In genomic region chr2:85106941-85107340, GRCm38 (mm10) we compare ENCODE assay signal across 18 mouse cellular contexts. TPM values are rescaled to one million over a fixed set of nuclear protein-coding genes. Genes with fewer than 3 reads are reported as not detected.
DNase-seq lines count a peak whose midpoint lies in the region; ATAC-seq and TF ChIP-seq lines count a peak whose summit lies in the region.
"Had no signal": no experiment of that assay in that cellular context is flagged by ENCODE, and none has a peak within 500 bp of the region (broad histone marks: within the 10 kb centered on the region; RNA-seq: fewer than 3 reads in every experiment).

No protein-coding gene starts in this region.

- H3K4me1 ChIP-seq in kidney, embryonic 16.5 days (ENCODE audit: insufficient read depth, low read length) = peaks cover 11% of the 10 kb centered on the region; the same call in 1 of the 2 replicates
- H3K4me1 ChIP-seq in intestine, embryonic 14.5 days (replicated peaks; ENCODE audit: control insufficient read depth, insufficient read depth, low read length) = peaks cover 9% of the 10 kb centered on the region; the same call in 1 of the 2 replicates
- H3K4me1 ChIP-seq in lung, embryonic 16.5 days (replicated peaks; ENCODE audit: control insufficient read depth, insufficient read depth, low read length) = peaks cover 17% of the 10 kb centered on the region
- peaks cover 22% of the 10 kb centered on the region for H3K4me1 ChIP-seq in small intestine, adult 2 months (ENCODE audit: control insufficient read depth, insufficient read depth, insufficient read length, low read length)
- peaks cover 6% of the 10 kb centered on the region; the same call in 1 of the 2 replicates for H3K4me1 ChIP-seq in neural tube, embryonic 15.5 days
- H3K4me1 ChIP-seq: embryonic facial prominence, embryonic 13.5 days; hindbrain, embryonic 10.5 days; limb, embryonic 10.5 days; liver, embryonic 13.5 days had no signal

- no peak for TF ChIP-seq POLR2A in small intestine, adult 2 months (IDR thresholded peaks at IDR 0.05; ENCODE audit: low read depth, low read length)

- no peak overlapping the region for H3K4me3 ChIP-seq in kidney, embryonic 16.5 days (ENCODE audit: low read length)
- no peak overlapping the region for H3K4me3 ChIP-seq in intestine, embryonic 14.5 days (ENCODE audit: low read depth, low read length)
- H3K4me3 ChIP-seq in lung, embryonic 16.5 days (ENCODE audit: low read length) = no peak overlapping the region
- no peak overlapping the region for H3K4me3 ChIP-seq in small intestine, adult 2 months (ENCODE audit: low read depth, low read length)
- no peak overlapping the region for H3K4me3 ChIP-seq in neural tube, embryonic 15.5 days (replicated peaks)
- H3K4me3 ChIP-seq: embryonic facial prominence, embryonic 13.5 days; hindbrain, embryonic 10.5 days; left cerebral cortex, adult 2 months; limb, embryonic 10.5 days; liver, embryonic 13.5 days had no signal

- ATAC-seq in kidney, embryonic 16.5 days (ENCODE audit: low FRiP score, low TSS enrichment) = peak; percentile 47
- ATAC-seq in intestine, embryonic 14.5 days (replicated peaks; ENCODE audit: low FRiP score, low TSS enrichment, low read depth) = peak; percentile 90
- no peak; the same call in 1 of the 2 replicates for ATAC-seq in lung, embryonic 16.5 days (ENCODE audit: low read depth)
- ATAC-seq in neural tube, embryonic 15.5 days (ENCODE audit: low FRiP score) = no peak

- 56% methylated on average over 4 of the region's 4 CpGs for WGBS in kidney, embryonic 16.5 days
- 59% methylated on average over 4 of the region's 4 CpGs for WGBS in intestine, embryonic 14.5 days
- 45% methylated on average over 4 of the region's 4 CpGs for WGBS in lung, embryonic 16.5 days
- 25% methylated on average over 4 of the region's 4 CpGs for WGBS in small intestine, adult 2 months
- 81% methylated on average over 4 of the region's 4 CpGs for WGBS in neural tube, embryonic 15.5 days

- H3K4me2 ChIP-seq in kidney, embryonic 16.5 days (replicated peaks; ENCODE audit: low read depth, low read length) = no peak overlapping the region
- no peak overlapping the region for H3K4me2 ChIP-seq in intestine, embryonic 14.5 days (ENCODE audit: low read length)
- no peak overlapping the region for H3K4me2 ChIP-seq in lung, embryonic 16.5 days (ENCODE audit: low read depth, low read length)
- H3K4me2 ChIP-seq in neural tube, embryonic 15.5 days = no peak overlapping the region
- H3K4me2 ChIP-seq: embryonic facial prominence, embryonic 13.5 days; liver, embryonic 13.5 days had no signal

- H3K36me3 ChIP-seq in kidney, embryonic 16.5 days (ENCODE audit: insufficient read depth, low read length) = no peaks in the 10 kb centered on the region
- no peaks in the 10 kb centered on the region for H3K36me3 ChIP-seq in intestine, embryonic 14.5 days (ENCODE audit: control insufficient read depth, insufficient read depth, low read length)
- no peaks in the 10 kb centered on the region for H3K36me3 ChIP-seq in lung, embryonic 16.5 days (ENCODE audit: control insufficient read depth, insufficient read depth, low read length)
- H3K36me3 ChIP-seq in small intestine, adult 2 months (ENCODE audit: control insufficient read depth, insufficient read depth, low read length) = no peaks in the 10 kb centered on the region
- no peaks in the 10 kb centered on the region for H3K36me3 ChIP-seq in neural tube, embryonic 15.5 days
- H3K36me3 ChIP-seq: embryonic facial prominence, embryonic 13.5 days; hindbrain, embryonic 10.5 days; limb, embryonic 10.5 days; liver, embryonic 13.5 days had no signal

- H3K9me3 ChIP-seq in kidney, embryonic 16.5 days (ENCODE audit: low read length) = no peaks in the 10 kb centered on the region
- no peaks in the 10 kb centered on the region for H3K9me3 ChIP-seq in intestine, embryonic 14.5 days (ENCODE audit: control insufficient read depth, low read length)
- H3K9me3 ChIP-seq in lung, embryonic 16.5 days (ENCODE audit: control insufficient read depth, low read length) = no peaks in the 10 kb centered on the region
- no peaks in the 10 kb centered on the region for H3K9me3 ChIP-seq in neural tube, embryonic 15.5 days (replicated peaks)
- H3K9me3 ChIP-seq: embryonic facial prominence, embryonic 13.5 days; hindbrain, embryonic 10.5 days; limb, embryonic 10.5 days; liver, embryonic 13.5 days had no signal

- no peak overlapping the region for H3K27ac ChIP-seq in kidney, embryonic 16.5 days (ENCODE audit: low read length)
- 0 out of 2 replicates have a peak overlapping the region, but pooled peaks have one; percentile 34 for H3K27ac ChIP-seq in intestine, embryonic 14.5 days (ENCODE audit: low read depth)
- H3K27ac ChIP-seq in lung, embryonic 16.5 days (ENCODE audit: low read length) = peak overlapping the region; percentile 87
- peak overlapping the region; percentile 4; the same call in 1 of the 2 replicates for H3K27ac ChIP-seq in small intestine, adult 2 months (ENCODE audit: insufficient read depth, low read depth, low read length)
- H3K27ac ChIP-seq in neural tube, embryonic 15.5 days (replicated peaks) = no peak overlapping the region
- H3K27ac ChIP-seq: embryonic facial prominence, embryonic 13.5 days; hindbrain, embryonic 10.5 days; left cerebral cortex, adult 2 months; limb, embryonic 10.5 days; liver, embryonic 13.5 days had no signal

- TF ChIP-seq CTCF in small intestine, adult 2 months (IDR thresholded peaks at IDR 0.05; ENCODE audit: extremely low read depth, insufficient read length, insufficient replicate concordance, low read depth, low read length) = no peak

- DNase-seq in kidney, adult 11 months = no peak
- peak; percentile 61 for DNase-seq in intestine, embryonic 14.5 days (ENCODE audit: low spot score)
- no peak for DNase-seq in adrenal gland, postnatal 10 days
- DNase-seq: adrenal gland, postnatal 14 days; B cell, adult 2 months; cerebellum, adult 11-12 months; kidney, postnatal 14 days; liver, embryonic 13.5 days; midbrain, embryonic 14.5 days; thymus, postnatal 14 days had no signal

- H3K27me3 ChIP-seq in kidney, embryonic 16.5 days (ENCODE audit: insufficient read depth, low read length) = no peaks in the 10 kb centered on the region
- no peaks in the 10 kb centered on the region for H3K27me3 ChIP-seq in intestine, embryonic 14.5 days (replicated peaks; ENCODE audit: control insufficient read depth, insufficient read depth, low read length)
- H3K27me3 ChIP-seq in lung, embryonic 16.5 days (ENCODE audit: control insufficient read depth, insufficient read depth, low read depth, low read length) = no peaks in the 10 kb centered on the region
- H3K27me3 ChIP-seq in small intestine, adult 2 months (ENCODE audit: control insufficient read depth, insufficient read depth, low read length) = no peaks in the 10 kb centered on the region
- H3K27me3 ChIP-seq in neural tube, embryonic 15.5 days (replicated peaks) = no peaks in the 10 kb centered on the region
- H3K27me3 ChIP-seq: embryonic facial prominence, embryonic 13.5 days; liver, embryonic 13.5 days had no signal

- H3K9ac ChIP-seq in kidney, embryonic 16.5 days (replicated peaks; ENCODE audit: low read length) = no peak overlapping the region
- H3K9ac ChIP-seq in intestine, embryonic 14.5 days (ENCODE audit: low read length) = no peak overlapping the region
- no peak overlapping the region for H3K9ac ChIP-seq in lung, embryonic 16.5 days (ENCODE audit: low read length)
- no peak overlapping the region for H3K9ac ChIP-seq in neural tube, embryonic 15.5 days (replicated peaks)
- H3K9ac ChIP-seq: embryonic facial prominence, embryonic 13.5 days; liver, embryonic 13.5 days had no signal

RNA-seq across cellular contexts. Expression of gene Aplnr, which starts 29.1 kb away (rescaled TPM):
- 125 and 126 TPM in 2 replicates for polyA plus RNA-seq in kidney, embryonic 16.5 days (2015; fragmentation: Nextera tagmentation; extraction: Ambion mirVana)
- polyA plus RNA-seq in intestine, embryonic 14.5 days (2014; fragmentation: Nextera tagmentation; extraction: Ambion mirVana) = 53.6 and 54.3 TPM in 2 replicates
- 172 and 194 TPM in 2 replicates for polyA plus RNA-seq in lung, embryonic 16.5 days (2015; fragmentation: Nextera tagmentation; extraction: Ambion mirVana)
- polyA plus RNA-seq in small intestine, adult 2 months (2012; rRNA removed) = 2.7 and 4.7 TPM in 2 replicates
- polyA plus RNA-seq in neural tube, embryonic 15.5 days (2015; fragmentation: Nextera tagmentation; extraction: Ambion mirVana) = 29.8 and 45.8 TPM in 2 replicates
- 100 to 1,000 TPM in 1 of 2 experiments, 10 to 100 TPM in 1; 77.0 to 167 TPM for total RNA-seq in adrenal gland, postnatal 10 days (2021)

RNA-seq across cellular contexts. Expression of gene Tnks1bp1, which starts 59.1 kb away (rescaled TPM):
- 34.2 and 40.6 TPM in 2 replicates for polyA plus RNA-seq in kidney, embryonic 16.5 days (2015; fragmentation: Nextera tagmentation; extraction: Ambion mirVana)
- 11.7 and 15.3 TPM in 2 replicates for polyA plus RNA-seq in intestine, embryonic 14.5 days (2014; fragmentation: Nextera tagmentation; extraction: Ambion mirVana)
- 56.5 and 65.8 TPM in 2 replicates for polyA plus RNA-seq in lung, embryonic 16.5 days (2015; fragmentation: Nextera tagmentation; extraction: Ambion mirVana)
- 29.6 and 36.9 TPM in 2 replicates for polyA plus RNA-seq in small intestine, adult 2 months (2012; rRNA removed)
- 19.7 and 24.3 TPM in 2 replicates for polyA plus RNA-seq in neural tube, embryonic 15.5 days (2015; fragmentation: Nextera tagmentation; extraction: Ambion mirVana)
- 100 to 1,000 TPM; 102 to 111 TPM for total RNA-seq in adrenal gland, postnatal 10 days (2021)

Comparison
In these comparisons a context has a peak if more than half of its experiments do, and no peak if none do; other contexts are left out.
1. ATAC-seq: peak in kidney, embryonic 16.5 days (single experiment) and intestine, embryonic 14.5 days (single experiment); none in lung, embryonic 16.5 days (single experiment) and neural tube, embryonic 15.5 days (single experiment).
2. H3K27ac ChIP-seq: peak in intestine, embryonic 14.5 days (single experiment), lung, embryonic 16.5 days (single experiment) and small intestine, adult 2 months (single experiment); none in kidney, embryonic 16.5 days (single experiment) and neural tube, embryonic 15.5 days (single experiment).